7 mouse cellular contexts compared by ENCODE assay signal in the genomic region with DNA sequence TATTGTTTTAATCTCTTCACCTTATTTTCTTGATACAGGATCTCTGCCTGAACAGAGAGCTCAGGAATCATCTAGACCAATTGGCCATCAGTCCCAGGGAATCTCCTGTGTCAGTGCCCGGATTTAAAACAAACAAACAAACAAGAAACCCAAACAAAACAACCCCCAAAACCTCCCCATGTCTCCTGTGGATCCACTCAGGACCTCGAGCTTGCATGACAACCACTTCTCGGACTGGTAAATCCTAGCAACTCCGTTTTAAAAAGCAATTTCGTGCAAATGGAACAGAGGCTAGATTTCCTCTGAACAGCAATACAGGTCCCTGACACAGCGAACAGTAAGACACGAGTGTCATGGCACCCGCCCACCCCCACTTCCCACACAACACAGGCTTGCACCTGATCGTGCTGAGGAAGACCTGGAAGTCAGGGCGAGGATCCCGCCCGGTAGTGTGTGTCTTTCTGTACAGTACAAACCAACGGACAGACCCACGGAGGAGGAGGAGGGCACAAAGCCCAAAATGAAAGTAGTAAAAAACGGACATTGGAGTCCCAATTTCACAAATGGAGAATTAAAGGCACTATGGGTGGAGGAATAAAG. TPM values are rescaled to one million over a fixed set of nuclear protein-coding genes. Genes with fewer than 3 reads are reported as not detected.
DNase-seq lines count a peak whose midpoint lies in the region; ATAC-seq and TF ChIP-seq lines count a peak whose summit lies in the region.

No protein-coding gene starts in this region.

- dilution Hi-C loops in CH12.LX (cut with MboI; ENCODE audit: extremely low pct_ligation_motif_present, extremely low pct_unique_long_range_greater_than_20kb, low sequenced_read_pairs), result no loop called here

- no peak for TF ChIP-seq POLR2A in CH12.LX (IDR thresholded peaks at IDR 0.05; ENCODE audit: low read depth, low read length)

- H3K27me3 ChIP-seq in C2C12 (ENCODE audit: control insufficient read depth, insufficient read depth, insufficient read length) (peaks cover 30% of the 10 kb centered on the region), CH12.LX (replicated peaks) (peaks cover 10% of the 10 kb centered on the region)
- H3K27me3 ChIP-seq in heart, embryonic 13.5 days (replicated peaks), result peaks cover 77% of the 10 kb centered on the region
- peaks cover 29% of the 10 kb centered on the region for H3K27me3 ChIP-seq in limb, embryonic 11.5 days (ENCODE audit: control insufficient read depth, insufficient read depth, low read length)
- peaks cover 46% of the 10 kb centered on the region for H3K27me3 ChIP-seq in neural tube, embryonic 12.5 days (replicated peaks)

- no peak for ATAC-seq in heart, embryonic 13.5 days (ENCODE audit: extremely low read depth, insufficient number of reproducible peaks, low FRiP score, low TSS enrichment)
- ATAC-seq in limb, embryonic 11.5 days (ENCODE audit: insufficient number of reproducible peaks, low FRiP score, low TSS enrichment, low read depth), result no peak
- ATAC-seq in neural tube, embryonic 12.5 days (ENCODE audit: low FRiP score, low read depth), result no peak
- ATAC-seq in activated CD4-positive, CD25-positive, alpha-beta regulatory T cell, adult 4 months, result no peak

- no peak for DNase-seq in CH12.LX (ENCODE audit: extremely low read depth)
- DNase-seq in limb, embryonic 11.5 days (ENCODE audit: low spot score), result peak; percentile 49
- DNase-seq in layer of hippocampus, adult 9-10 months (ENCODE audit: low spot score), result no peak

- WGBS in heart, embryonic 13.5 days, result 2% methylated on average over 15 of the region's 15 CpGs
- 2% methylated on average over 15 of the region's 15 CpGs for WGBS in limb, embryonic 11.5 days
- under 1% methylated on average over 15 of the region's 15 CpGs for WGBS in neural tube, embryonic 12.5 days

- no peak for TF ChIP-seq EP300 in CH12.LX (IDR thresholded peaks at IDR 0.05; ENCODE audit: low read length)

- in situ Hi-C loops in CH12.LX (cut with MboI; ENCODE audit: low pct_ligation_motif_present, low pct_unique_long_range_greater_than_20kb, low sequenced_read_pairs), result no loop called here

- H3ac ChIP-seq in C2C12 (ENCODE audit: control insufficient read depth, insufficient read length, low read depth), result no peak overlapping the region

- H3K79me2 ChIP-seq in C2C12 (ENCODE audit: control insufficient read depth, insufficient read depth) (no peaks in the 10 kb centered on the region), CH12.LX (replicated peaks; ENCODE audit: control insufficient read depth, extremely low read depth, insufficient read depth, poor library complexity, severe bottlenecking) (no peaks in the 10 kb centered on the region)

- TF ChIP-seq CTCF in C2C12 (IDR thresholded peaks at IDR 0.05; ENCODE audit: control insufficient read depth, insufficient read depth, insufficient read length) (no peak), CH12.LX (conservative IDR thresholded peaks at IDR 0.05 in 1 of 2, IDR thresholded peaks at IDR 0.05 in 1 of 2; ENCODE audit: low read depth in 2 of 2, low read length in 2 of 2) (no peak)

- no peaks in the 10 kb centered on the region for H3K36me3 ChIP-seq in C2C12 (ENCODE audit: control insufficient read depth, insufficient read depth)
- H3K36me3 ChIP-seq in CH12.LX (replicated peaks in 1 of 2; ENCODE audit: control insufficient read depth in 1 of 2, insufficient read depth in 1 of 2, low read length in 1 of 2), result peaks cover 0 to 3% of the 10 kb centered on the region in 2 experiments
- H3K36me3 ChIP-seq in heart, embryonic 13.5 days, result no peaks in the 10 kb centered on the region
- no peaks in the 10 kb centered on the region for H3K36me3 ChIP-seq in limb, embryonic 11.5 days (ENCODE audit: control insufficient read depth, insufficient read depth, low read length)
- H3K36me3 ChIP-seq in neural tube, embryonic 12.5 days, result no peaks in the 10 kb centered on the region

- H3K9ac ChIP-seq in CH12.LX (ENCODE audit: insufficient read depth, low read depth), result peak overlapping the region; percentile 34
- H3K9ac ChIP-seq in heart, embryonic 13.5 days, result peak overlapping the region; percentile 76
- peak overlapping the region; percentile 54; the same call in 1 of the 2 replicates for H3K9ac ChIP-seq in limb, embryonic 11.5 days (ENCODE audit: low read length)
- no peak overlapping the region for H3K9ac ChIP-seq in neural tube, embryonic 12.5 days

- no peaks in the 10 kb centered on the region for H3K9me3 ChIP-seq in CH12.LX (replicated peaks; ENCODE audit: low read length)
- H3K9me3 ChIP-seq in heart, embryonic 13.5 days, result no peaks in the 10 kb centered on the region
- no peaks in the 10 kb centered on the region for H3K9me3 ChIP-seq in limb, embryonic 11.5 days (ENCODE audit: control insufficient read depth, low read length)
- H3K9me3 ChIP-seq in neural tube, embryonic 12.5 days, result no peaks in the 10 kb centered on the region

- TF ChIP-seq RAD21 in CH12.LX (IDR thresholded peaks at IDR 0.05; ENCODE audit: low read depth, low read length), result no peak

- H3K4me1 ChIP-seq in CH12.LX (ENCODE audit: control insufficient read depth in 1 of 2, insufficient read depth in 2 of 2), result peaks cover 0 to 14% of the 10 kb centered on the region in 2 experiments; a peak in 2 of 4 replicates
- peaks cover 35% of the 10 kb centered on the region for H3K4me1 ChIP-seq in heart, embryonic 13.5 days
- H3K4me1 ChIP-seq in limb, embryonic 11.5 days (ENCODE audit: control insufficient read depth, insufficient read depth, low read length), result peaks cover 4% of the 10 kb centered on the region; the same call in 1 of the 2 replicates
- peaks cover 20% of the 10 kb centered on the region for H3K4me1 ChIP-seq in neural tube, embryonic 12.5 days

- H3K79me3 ChIP-seq in C2C12 (ENCODE audit: low read depth), result no peaks in the 10 kb centered on the region

- H3K4me3 ChIP-seq in C2C12 (ENCODE audit: insufficient read depth, poor library complexity, severe bottlenecking) (peak overlapping the region; percentile 6), CH12.LX (replicated peaks in 1 of 3; ENCODE audit: low read depth in 2 of 3, low read length in 2 of 3, poor library complexity in 1 of 3) (peak overlapping the region; percentile 15 to 64 (median 23))
- peak overlapping the region; percentile 68 for H3K4me3 ChIP-seq in heart, embryonic 13.5 days
- peak overlapping the region; percentile 36 for H3K4me3 ChIP-seq in limb, embryonic 11.5 days (ENCODE audit: low read depth, low read length)
- H3K4me3 ChIP-seq in neural tube, embryonic 12.5 days, result peak overlapping the region; percentile 48

- no peak overlapping the region for H3K27ac ChIP-seq in CH12.LX (ENCODE audit: insufficient read depth, low read depth)
- no peak overlapping the region for H3K27ac ChIP-seq in heart, embryonic 13.5 days (replicated peaks)
- no peak overlapping the region for H3K27ac ChIP-seq in limb, embryonic 11.5 days (replicated peaks; ENCODE audit: low read depth, low read length)
- no peak overlapping the region for H3K27ac ChIP-seq in neural tube, embryonic 12.5 days

- H3K4me2 ChIP-seq in CH12.LX (ENCODE audit: insufficient read depth, low read depth, poor library complexity, severe bottlenecking), result peak overlapping the region; percentile 96
- H3K4me2 ChIP-seq in heart, embryonic 13.5 days, result peak overlapping the region; percentile 98
- peak overlapping the region; percentile 90 for H3K4me2 ChIP-seq in limb, embryonic 11.5 days (ENCODE audit: low read depth, severe bottlenecking)
- peak overlapping the region; percentile 95 for H3K4me2 ChIP-seq in neural tube, embryonic 12.5 days (replicated peaks)

TF ChIP-seq in C2C12, 6 proteins besides CTCF, POLR2A, EP300 and RAD21 (continues in another document):
- no peak for TF ChIP-seq MYOG (IDR thresholded peaks at IDR 0.05; ENCODE audit: control insufficient read depth, extremely low read depth, insufficient read length)
- no peak for TF ChIP-seq MYOD1 (IDR thresholded peaks at IDR 0.05; ENCODE audit: control insufficient read depth, insufficient read length, low read depth)

TF ChIP-seq in CH12.LX, 34 proteins besides CTCF, POLR2A, EP300 and RAD21 (continues in another document):
- TF ChIP-seq USF1 (IDR thresholded peaks at IDR 0.05; ENCODE audit: low read depth, low read length), result no peak
- no peak for TF ChIP-seq POLR2AphosphoS2 (IDR thresholded peaks at IDR 0.05; ENCODE audit: low read depth, low read length)
- TF ChIP-seq CHD1 (IDR thresholded peaks at IDR 0.05; ENCODE audit: low read depth, low read length), result no peak
- TF ChIP-seq ELF1 (IDR thresholded peaks at IDR 0.05; ENCODE audit: low read depth, low read length), result no peak
- no peak for TF ChIP-seq MAX (IDR thresholded peaks at IDR 0.05; ENCODE audit: low read length)

RNA-seq across cellular contexts. Expression of gene Spata18, which starts 0.7 kb away (rescaled TPM):
- polyA plus RNA-seq in C2C12 (2012; fragmentation: generic; extraction: Trizol), result not detected
- not detected in 2 replicates for total RNA-seq in CH12.LX (2012; rRNA removed)
- total RNA-seq in CH12.LX (2014; rRNA removed), result not detected in 2 replicates
- not detected in 2 replicates for polyA plus RNA-seq in CH12.LX (2012; ENCODE audit: insufficient read length, low read depth)
- 0.16 and 0.17 TPM in 2 replicates for polyA plus RNA-seq in heart, embryonic 13.5 days (2015; fragmentation: Nextera tagmentation; extraction: Ambion mirVana)
- 2.6 and 2.9 TPM in 2 replicates for polyA plus RNA-seq in limb, embryonic 11.5 days (2014; fragmentation: Nextera tagmentation; extraction: Ambion mirVana)
- 0.13 TPM in 1 of 2 replicates, not detected in the other for polyA plus RNA-seq in neural tube, embryonic 12.5 days (2016; fragmentation: Nextera tagmentation; extraction: Ambion mirVana)
- polyA plus RNA-seq in activated CD4-positive, CD25-positive, alpha-beta regulatory T cell, adult 4 months (2017; shearing (Covaris generic)), result not detected

RNA-seq across cellular contexts. Expression of gene Sgcb, which starts 2.9 kb away (rescaled TPM):
- polyA plus RNA-seq in C2C12 (2012; fragmentation: generic; extraction: Trizol), result 9.3 TPM
- 2.6 TPM in 2 replicates for total RNA-seq in CH12.LX (2012; rRNA removed)
- 4.6 and 4.7 TPM in 2 replicates for total RNA-seq in CH12.LX (2014; rRNA removed)
- 8.5 and 10.4 TPM in 2 replicates for polyA plus RNA-seq in CH12.LX (2012; ENCODE audit: insufficient read length, low read depth)
- polyA plus RNA-seq in heart, embryonic 13.5 days (2015; fragmentation: Nextera tagmentation; extraction: Ambion mirVana), result 27.3 and 28.5 TPM in 2 replicates
- 29.1 and 30.0 TPM in 2 replicates for polyA plus RNA-seq in limb, embryonic 11.5 days (2014; fragmentation: Nextera tagmentation; extraction: Ambion mirVana)
- 27.0 and 30.7 TPM in 2 replicates for polyA plus RNA-seq in neural tube, embryonic 12.5 days (2016; fragmentation: Nextera tagmentation; extraction: Ambion mirVana)
- polyA plus RNA-seq in activated CD4-positive, CD25-positive, alpha-beta regulatory T cell, adult 4 months (2017; shearing (Covaris generic)), result 10 to 100 TPM in 1 of 2 experiments, 1 to 10 TPM in 1; 9.7 to 11.0 TPM

RNA-seq across cellular contexts. Expression of gene Lrrc66, which starts 18.1 kb away (rescaled TPM):
- polyA plus RNA-seq in C2C12 (2012; fragmentation: generic; extraction: Trizol), result not detected
- total RNA-seq in CH12.LX (2012; rRNA removed), result 0.04 TPM in 1 of 2 replicates, not detected in the other
- not detected in 2 replicates for total RNA-seq in CH12.LX (2014; rRNA removed)
- polyA plus RNA-seq in CH12.LX (2012; ENCODE audit: insufficient read length, low read depth), result not detected in 2 replicates
- 0.07 TPM in 1 of 2 replicates, not detected in the other for polyA plus RNA-seq in heart, embryonic 13.5 days (2015; fragmentation: Nextera tagmentation; extraction: Ambion mirVana)
- not detected in 2 replicates for polyA plus RNA-seq in limb, embryonic 11.5 days (2014; fragmentation: Nextera tagmentation; extraction: Ambion mirVana)
- not detected in 2 replicates for polyA plus RNA-seq in neural tube, embryonic 12.5 days (2016; fragmentation: Nextera tagmentation; extraction: Ambion mirVana)
- 1 to 10 TPM; 1.5 to 1.7 TPM for polyA plus RNA-seq in activated CD4-positive, CD25-positive, alpha-beta regulatory T cell, adult 4 months (2017; shearing (Covaris generic))

Comparison
In these comparisons a context has a peak if more than half of its experiments do, and no peak if none do; other contexts are left out.
1. H3K4me3 ChIP-seq: peak in every context shown above with its lines; median percentile 68 in heart, embryonic 13.5 days; 48 in neural tube, embryonic 12.5 days; 36 in limb, embryonic 11.5 days; 23 in CH12.LX; 6 in C2C12.